Mouse (Mus musculus): ENCODE results near the gene Chd1l.

The Chd1l gene

DNA sequence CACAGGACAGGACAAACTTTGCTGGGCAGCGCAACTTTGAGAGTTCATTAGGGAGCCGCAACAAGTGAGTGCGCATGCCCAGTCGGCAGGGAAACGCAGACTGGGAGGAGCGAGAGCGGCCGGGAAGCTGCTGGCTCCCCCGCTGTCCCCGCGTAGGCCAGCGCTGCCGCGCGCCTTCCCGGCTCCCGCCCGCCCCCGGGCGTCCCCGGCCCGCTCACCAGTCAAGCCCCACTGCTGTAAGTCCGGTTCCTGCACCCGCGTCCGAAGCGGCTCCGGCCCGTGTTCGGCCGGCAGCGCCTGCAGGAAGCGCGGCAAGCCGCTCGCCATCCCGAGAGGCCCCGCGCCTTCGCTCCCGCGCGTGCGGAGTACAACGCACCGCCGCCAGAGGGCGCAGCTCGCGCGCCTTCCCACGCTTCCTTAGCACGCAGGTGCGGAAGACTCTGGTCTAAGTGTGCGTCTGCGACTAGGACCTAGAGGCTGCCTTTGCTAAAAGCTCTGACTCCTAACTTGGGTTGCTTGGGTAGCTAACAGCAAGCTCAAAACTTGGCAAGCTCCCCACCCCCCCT, at the start of gene Chd1l:
Gene Chd1l (minus strand): TSS at position 359 of the 566 bp plus-strand sequence.
- peak; percentile 88 to 89 for DNase-seq (ENCODE audit: low spot score in 2 of 2)

DNA sequence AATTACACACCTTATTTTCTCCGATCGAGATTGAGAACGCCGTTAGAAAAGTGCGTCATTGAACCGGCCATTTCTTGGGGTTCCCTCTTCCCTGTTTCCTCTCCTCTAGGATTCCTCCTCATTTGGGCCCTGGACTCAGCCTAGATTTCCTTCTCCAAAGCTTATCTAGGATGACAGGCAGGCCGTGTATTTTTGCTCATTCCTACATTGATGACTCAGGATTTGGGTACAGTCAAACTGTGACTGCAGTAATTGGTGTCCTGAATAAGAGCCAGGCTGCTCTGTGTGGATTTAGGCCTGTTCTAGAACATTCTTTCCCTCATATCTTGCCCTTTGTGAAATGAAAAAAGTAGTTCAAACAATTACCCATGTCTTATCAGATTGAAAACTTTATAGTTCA, 49.7 kb upstream of the Chd1l start:
- no peak for DNase-seq (ENCODE audit: low spot score in 2 of 2)

DNA sequence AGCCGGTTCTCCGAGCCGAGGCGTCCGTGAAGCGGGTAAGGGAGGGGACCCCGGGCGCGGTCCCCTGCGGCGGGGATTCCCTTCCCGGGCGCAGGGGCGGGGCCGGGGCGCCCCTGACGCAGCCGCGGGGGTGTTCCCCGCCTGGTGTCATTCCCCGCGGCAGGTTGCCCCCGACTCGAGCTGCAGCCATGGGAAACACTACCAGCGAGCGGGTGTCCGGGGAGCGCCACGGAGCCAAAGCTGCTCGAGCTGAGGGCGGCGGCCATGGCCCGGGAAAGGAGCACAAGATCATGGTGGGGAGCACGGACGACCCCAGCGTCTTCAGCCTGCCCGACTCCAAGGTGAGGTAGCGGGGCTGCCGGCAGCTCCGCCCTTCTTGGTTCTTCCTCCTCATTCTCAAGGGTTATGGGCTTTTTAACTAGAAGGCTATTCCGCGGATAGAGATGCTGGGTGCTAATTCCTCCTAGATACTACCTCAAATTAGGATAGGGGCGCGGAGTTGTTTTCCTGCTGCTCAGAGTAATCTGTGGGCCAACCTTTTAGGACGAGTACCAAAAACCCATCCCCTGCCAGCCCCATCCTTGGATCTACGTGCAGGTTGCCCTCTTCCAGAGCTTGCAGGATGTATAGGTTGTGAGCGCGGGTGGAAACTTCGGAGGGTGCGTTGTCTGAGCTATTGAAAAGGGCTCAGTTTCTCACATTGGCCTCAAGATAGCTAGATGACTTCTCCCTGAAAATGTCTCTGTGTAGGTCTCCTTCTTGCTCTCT, 48.6 kb upstream of the Chd1l start:
- no peak for DNase-seq (ENCODE audit: low spot score in 2 of 2)

DNA sequence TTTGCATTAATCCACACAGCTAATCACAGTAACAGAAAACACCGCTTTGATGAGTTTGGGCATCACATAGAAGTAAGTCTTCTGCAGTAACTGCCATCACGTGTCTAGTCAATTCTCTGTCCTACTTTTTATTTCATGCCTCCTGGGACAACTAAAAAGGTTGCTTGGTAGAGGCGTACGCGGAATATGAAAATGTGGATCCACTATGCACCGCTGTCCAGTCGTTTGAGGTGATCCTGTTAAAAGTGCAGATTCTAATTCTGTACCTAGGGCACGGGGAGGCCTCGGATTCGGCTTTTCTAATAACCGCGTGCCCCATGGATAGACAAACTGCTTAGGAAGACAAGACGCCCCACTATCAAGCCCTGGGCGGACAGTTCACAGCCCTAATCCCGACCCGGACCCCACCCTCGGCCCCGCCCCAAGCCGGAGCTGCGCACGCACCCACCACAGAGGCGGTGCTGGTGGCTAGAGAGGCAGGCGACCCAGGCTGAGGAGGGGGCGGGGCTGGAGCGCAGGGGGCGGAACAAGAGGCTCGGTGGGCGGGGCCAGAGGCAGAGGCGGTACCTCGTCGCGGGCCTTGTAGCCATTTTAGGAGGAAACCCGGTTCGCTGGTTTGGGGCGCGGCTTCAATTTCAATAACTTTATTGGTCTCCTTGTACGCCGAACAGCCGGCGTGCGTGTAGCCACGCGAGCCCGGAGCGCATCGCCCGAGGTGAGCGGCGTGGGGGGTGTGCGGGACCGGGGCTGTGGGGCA, 47.8 kb upstream of the Chd1l start, which contains the start of gene Prkab2:
Gene Prkab2 (plus strand): TSS at position 539 of the 757 bp plus-strand sequence.
- DNase-seq (ENCODE audit: low spot score in 2 of 2) = peak; percentile 99

DNA sequence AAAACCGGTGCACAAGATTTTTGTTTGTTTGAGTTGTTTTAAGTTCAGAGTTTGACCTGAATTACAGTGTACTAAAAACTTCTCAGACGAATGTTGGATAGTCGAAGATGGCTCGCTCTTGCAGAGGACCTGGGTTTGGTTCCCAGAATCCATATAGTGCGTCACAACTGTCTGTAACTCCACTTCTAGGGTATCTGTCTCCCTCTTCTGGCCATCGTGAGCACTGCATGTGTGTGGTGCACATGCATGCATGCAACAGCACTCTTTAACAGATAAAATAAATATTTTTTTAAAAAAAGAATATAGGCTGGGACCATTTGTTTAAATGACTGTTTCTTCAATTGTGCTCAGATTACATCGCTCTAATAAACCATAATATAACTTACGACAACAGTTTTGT, 44.9 kb upstream of the Chd1l start:
- DNase-seq (ENCODE audit: low spot score in 2 of 2) = no peak

DNA sequence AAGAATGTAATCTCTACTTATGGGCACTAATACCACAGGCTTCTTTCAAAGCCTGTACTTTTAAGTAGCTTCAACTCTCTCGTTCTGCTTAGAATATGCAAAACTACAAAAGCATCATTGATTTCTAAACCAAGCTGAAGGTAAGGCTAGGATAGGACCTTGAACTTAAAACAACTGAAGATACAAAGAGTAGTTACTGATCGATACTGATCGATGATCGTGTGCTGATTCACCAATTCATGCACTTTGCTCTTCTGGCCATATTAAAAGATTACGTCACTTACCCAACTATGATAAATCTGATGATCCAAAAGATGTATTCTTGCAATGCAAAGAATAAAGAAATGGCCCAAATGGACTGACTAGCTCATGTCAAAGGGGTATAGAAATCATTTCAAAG, 43.8 kb upstream of the Chd1l start:
- no peak for DNase-seq (ENCODE audit: low spot score in 2 of 2)

DNA sequence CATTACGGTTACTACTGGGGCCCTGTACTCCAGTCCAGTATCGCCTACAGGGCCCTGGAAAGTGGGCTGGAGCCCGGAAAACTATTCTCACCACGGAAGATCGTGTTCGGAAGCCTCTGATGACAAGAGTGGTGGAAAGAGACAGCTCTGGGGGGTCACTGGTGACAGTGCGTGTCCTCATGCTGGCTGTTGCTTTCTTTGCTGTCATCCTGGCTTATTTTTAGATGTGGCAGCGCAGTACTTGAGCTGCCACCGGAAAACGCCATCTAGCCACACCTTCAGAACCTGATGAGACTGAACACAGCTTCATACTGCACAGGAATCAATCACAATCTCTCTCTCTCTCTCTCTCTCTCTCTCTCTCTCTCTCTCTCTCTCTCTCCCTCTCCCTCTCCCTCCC, 41.6 kb upstream of the Chd1l start:
- DNase-seq (ENCODE audit: low spot score in 2 of 2) = no peak

DNA sequence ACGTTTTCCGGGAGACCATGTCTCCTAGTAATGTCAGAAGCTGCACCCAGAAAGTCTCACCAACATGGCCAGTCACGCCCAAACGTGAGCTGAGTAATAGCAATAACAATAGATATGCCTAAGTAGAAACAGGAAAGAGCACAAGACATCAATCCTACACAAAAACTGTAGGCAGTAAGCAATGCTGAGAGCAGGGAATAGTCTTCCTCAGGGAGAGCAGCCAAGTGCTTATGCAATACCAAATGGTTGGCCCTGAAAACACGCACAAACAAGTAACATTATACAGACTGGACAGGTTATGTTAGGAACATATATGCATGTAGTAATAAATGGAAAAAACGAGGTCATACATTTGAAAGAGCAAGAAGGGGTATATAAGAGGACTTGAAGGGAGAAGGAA, 39.5 kb upstream of the Chd1l start:
- DNase-seq (ENCODE audit: low spot score in 2 of 2) = no peak

DNA sequence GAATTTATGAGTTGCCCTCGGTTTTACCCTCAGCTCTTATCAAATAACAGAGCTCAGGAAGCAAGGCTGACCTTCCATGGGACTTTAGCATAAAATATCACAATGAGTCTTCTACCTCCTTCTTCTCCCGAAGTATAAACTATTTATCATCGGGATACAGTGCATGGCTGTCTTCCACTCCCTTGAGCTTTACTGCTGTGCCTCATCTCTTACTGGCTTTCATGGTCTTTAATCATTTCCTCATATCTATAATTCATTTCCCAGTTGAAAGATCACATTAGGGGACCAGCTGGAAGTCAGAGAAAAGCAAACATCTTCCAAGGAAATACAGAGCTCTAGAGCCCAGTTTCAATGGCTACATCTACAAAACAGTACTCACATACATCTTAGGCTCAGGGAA, 39.0 kb upstream of the Chd1l start:
- DNase-seq (ENCODE audit: low spot score in 2 of 2) = no peak

DNA sequence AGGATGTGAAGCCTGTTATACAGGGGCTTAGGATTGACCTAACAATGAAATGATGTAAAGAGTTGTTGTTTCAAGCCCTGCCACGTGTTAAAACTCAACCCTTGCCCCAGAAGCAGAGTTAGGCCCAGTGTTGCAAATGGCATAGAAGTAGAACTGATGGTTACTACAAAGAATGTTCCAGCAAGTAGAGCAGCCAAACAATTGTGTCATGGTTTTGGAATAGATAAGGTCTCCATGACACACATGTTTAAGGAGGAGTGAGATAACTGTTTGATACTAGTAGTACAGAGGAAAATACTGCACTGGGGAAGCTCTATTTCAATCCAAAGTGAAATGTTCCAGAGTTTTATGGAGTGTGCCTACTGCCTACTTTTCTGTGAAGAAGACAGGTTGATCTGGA, 38.5 kb upstream of the Chd1l start:
- no peak for DNase-seq (ENCODE audit: low spot score in 2 of 2)

DNA sequence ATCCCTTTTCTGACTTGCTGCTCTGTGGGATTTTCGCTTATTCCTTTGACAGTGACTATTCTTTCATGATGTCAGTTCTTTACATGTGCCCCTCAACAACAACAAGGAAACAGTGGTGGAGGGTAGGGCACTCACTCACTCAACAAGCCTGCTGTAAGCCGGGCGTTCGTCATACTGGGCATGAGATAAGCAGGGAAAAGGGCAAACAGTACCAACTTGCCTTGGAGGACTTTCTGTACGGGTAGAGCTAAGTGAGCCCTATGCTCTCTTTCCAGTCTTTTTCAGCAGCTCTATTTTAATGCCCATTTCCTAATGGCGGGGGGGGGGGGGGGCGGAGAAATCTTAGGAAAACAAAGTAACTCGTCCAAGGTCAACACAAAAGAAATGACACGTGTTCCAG, 32.0 kb upstream of the Chd1l start:
- no peak for DNase-seq (ENCODE audit: low spot score in 2 of 2)

DNA sequence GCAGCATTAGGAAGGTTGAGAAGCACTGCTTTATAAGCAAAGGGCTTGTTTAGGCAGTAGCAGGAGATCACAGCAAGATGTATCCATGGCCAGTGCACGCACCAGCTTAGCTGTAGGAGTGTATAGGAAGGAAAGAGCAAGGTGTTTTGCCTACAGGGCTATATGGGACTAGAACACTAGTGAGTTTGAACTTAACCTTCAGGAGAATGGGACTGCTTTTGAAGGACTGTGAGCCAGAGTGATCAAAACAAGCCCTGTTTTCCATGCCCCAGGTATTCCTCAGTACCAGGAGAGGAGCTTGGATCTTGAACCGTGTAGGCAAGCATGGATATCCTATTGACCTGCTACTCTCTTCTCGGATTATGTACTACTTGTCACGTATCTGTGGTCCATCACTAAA, 31.4 kb upstream of the Chd1l start:
- DNase-seq (ENCODE audit: low spot score in 2 of 2) = no peak

DNA sequence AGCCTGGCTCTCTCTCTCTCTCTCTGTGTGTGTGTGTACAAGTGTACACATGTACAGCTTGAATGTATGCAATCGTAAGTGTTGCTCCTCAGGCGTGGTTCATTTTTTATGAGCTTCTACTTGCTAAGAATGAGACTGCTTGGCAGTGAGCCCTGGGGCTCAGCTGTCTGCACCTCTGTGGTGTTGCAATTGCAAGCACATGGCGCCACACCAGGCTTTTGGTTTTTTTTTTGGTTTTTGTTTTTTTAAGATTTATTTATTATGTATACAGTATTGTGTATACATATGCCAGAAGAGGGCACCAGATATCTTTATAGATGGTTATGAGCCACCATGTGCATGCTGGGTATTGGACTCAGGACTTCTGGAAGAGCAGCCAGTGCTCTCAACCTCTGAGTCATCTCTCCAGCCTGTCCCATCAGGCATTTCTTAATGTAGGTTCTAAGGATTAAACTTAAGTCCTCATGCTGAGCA, 24.3 kb upstream of the Chd1l start:
- DNase-seq (ENCODE audit: low spot score in 2 of 2) = peak; percentile 62 to 71

DNA sequence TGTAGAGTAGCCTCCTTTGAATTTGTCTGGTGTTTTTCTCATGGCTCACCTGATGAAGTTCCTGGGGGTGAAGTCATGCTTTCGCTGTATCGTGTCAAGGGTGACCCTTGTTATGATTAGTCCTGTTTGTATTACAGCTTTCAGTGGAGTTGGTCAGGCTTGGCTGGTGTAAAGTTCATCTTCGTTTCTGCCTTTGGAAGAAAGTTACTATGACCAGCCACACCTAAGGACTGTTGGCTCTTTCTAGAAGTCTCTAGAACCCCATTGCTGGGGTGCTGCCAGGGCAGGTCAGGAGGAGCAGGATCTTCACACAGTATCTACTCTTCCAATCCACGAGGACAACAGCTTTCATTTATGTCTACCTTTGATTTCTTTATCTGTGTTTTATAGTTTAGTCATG, 23.5 kb upstream of the Chd1l start:
- DNase-seq (ENCODE audit: low spot score in 2 of 2) = no peak

DNA sequence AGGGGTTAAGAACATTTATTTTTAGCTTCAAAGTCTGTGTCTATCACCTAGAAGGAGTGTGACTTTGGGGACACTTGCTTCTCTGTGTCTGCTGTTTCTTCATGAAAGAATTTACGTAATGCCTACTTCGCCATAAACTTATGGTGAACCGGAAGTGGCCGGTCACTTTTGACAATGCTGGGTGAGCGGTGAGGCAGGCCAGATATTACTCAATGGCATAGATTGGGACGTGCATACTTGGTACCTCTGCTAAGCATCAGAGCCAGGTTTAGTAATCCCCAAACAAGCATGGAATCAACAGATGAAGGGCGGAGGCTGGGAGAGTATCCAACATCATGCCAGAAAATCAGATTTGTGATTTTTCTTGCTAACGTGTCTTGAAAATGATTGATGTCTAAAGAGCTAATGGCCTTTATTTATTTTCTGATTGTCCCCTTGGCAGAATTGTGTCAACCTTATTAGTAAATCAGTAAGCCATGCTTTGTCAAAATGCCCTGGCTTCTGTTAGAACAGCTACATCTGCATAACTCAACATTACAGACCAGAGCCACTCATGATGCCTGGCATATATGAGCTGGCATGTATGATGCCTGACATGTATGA, 21.4 kb upstream of the Chd1l start:
- no peak for DNase-seq (ENCODE audit: low spot score in 2 of 2)

DNA sequence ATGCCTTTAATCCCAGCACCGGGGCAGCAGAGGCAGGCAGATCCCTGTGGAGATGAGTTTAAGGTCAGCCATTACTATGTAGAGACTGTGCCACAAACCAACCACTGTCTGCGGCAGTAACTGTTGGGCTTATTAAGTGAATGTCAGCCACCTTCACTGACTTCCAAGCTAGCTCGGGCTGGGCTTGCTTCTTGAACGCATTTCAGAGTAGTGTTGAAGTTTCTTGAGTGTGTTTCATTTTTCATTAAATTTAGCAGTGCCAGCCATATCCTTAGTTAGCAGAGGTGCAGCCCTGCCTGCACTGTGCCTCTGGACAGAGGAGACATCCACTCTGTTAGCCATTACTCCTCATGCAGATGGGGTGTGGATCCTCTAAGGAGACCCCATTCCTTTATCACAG, 20.7 kb upstream of the Chd1l start:
- no peak for DNase-seq (ENCODE audit: low spot score in 2 of 2)

DNA sequence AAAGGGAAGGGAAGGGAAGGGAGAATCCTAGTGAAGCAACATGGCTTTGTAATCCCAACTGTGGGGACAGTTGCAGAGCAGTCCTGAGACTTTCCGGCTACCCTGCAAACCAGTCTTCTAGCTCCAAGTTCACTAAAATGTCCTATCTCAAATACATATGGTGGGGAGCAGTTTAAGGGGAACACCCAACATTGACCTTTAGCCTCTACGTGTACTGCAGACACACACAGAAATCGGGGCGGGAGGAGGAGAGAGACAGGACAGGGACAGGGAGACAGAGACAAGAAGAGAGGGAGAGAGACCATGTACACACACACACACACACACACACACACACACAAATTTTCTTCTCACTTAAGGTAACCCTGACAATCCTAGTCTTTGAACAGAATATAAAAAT, 19.9 kb upstream of the Chd1l start:
- DNase-seq (ENCODE audit: low spot score in 2 of 2) = no peak

DNA sequence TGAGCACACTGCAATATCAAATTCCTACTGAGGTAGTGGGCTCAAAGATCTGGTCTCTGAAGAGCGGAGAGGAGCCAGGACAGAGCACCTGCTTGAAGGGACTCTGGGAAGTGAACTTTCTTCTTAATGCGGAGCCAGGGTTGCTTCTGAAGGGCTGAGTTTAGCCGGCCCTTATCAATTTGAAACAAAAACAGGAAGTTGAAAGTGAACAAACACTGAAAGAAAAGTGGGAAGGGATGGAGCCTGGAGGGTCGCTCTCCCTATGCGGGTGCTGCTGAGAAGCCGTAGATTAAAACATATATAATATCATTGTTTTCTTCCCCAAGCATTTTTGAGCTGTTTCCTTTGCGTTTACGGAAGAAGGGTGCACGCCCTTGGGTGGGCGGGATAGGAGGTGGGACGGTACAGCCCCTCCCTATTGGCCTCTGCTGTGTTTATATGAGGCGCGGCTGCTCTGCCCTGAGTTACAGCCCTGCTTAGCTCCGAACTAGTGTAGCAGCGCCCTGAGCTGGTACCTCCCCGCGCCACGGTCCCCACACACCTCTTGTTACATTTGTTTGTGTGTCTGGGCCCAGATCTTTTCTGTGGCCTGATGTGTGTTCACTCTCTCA, 18.5 kb upstream of the Chd1l start, which contains the start of gene Fmo5:
Gene Fmo5 (plus strand): TSS at position 414 of the 611 bp plus-strand sequence.
- peak; percentile 71 to 72 for DNase-seq (ENCODE audit: low spot score in 2 of 2)

DNA sequence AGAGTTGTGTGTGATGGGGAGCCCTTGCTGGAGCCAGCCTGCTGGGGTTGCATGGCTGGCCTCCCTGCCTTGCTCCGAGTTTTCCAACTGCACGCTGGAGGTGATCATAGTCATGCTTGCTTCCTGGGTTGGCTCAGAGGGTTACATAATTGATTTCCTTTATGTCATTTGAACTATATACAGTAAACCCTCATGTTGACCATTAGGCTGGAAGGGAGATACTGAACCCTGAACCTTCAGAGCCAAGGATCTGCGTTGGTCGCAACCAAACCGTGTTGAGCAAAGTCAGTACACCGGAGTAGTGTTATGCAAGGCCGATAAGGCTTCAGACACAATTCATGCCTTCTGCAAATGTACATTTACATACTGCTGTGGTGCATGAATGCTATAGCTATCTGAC, 17.9 kb upstream of the Chd1l start:
- DNase-seq (ENCODE audit: low spot score in 2 of 2) = no peak

DNA sequence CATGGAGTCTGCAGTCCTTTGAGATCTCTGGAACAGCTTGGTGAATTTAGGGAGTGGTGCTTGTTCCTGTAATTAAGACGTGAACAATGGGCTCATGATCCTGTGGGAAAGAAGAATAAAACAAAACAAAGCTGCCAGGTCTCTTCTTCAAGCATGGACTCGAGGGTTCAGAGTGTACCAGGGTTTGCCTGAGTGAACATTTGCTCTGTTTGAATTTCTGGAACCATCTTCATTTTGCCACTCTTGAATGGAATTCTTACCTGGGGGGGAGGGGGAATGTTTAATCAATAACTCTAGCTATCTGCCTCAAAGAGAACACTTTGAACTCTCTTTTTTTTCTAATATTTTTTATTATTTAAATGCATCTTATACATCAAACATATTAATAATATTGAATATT, 14.6 kb upstream of the Chd1l start:
- DNase-seq (ENCODE audit: low spot score in 2 of 2) = no peak

DNA sequence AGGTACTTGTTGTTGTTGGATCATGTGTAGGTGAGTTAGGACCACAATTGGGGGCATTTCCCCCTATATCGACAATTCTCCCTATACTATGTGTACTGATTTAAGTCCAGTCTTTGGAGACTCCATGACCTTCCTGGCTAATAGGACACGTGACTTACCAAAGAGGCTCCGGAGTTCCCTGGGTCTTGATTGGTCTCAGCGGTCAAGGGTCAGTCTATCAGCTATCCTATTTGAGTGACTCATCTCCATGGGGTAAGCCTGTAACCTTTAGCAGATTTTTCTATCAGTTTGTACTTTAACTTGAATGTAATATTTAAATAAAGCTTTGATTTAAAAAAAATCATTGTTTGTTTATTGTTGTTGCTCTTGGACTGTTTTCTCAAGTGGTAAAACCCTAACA, 10.7 kb upstream of the Chd1l start:
- DNase-seq (ENCODE audit: low spot score in 2 of 2) = no peak

DNA sequence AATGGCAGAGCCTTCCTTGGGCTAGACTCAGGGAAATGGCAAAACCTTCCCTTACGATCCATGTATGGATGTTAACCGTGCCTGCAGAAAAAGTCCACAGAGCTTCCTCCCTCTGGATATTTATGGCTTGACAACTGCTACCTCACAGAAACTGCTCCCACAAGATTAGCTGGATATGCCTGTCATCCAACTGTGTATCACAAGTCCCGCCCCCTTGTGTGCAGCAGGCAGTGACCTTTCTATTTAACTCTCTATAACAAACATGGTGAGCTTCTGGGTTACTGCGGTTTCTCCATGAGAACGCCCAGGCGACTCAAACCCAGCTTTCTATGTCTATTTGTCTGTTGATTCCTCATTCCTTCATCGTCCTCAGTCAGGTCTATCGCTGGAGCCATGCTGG, 7.9 kb upstream of the Chd1l start:
- no peak for DNase-seq (ENCODE audit: low spot score in 2 of 2)

Measured in urinary bladder, postnatal 4 days (tissue).